Mouse (Mus musculus): ENCODE results near the gene Prom1.

DNA sequence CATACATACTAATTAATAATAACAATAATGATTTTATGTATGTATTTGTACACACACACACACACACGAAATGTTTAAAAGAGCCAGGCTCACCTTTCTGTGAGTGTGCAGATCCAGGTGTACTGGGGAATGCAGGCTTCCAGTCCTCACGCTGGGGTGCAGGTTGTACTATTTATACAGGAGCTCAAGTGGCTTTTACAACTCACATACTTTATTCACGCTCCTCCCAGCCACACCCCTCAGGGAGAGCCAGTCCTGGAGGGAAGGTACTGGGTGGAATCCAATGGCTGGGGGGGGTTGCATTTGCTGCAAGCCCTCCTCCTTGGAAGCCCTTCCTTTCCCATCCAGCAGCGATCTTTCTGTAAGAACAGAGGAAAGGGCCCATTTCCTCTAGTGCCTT, 120.2 kb downstream of the Prom1 start, which contains the start of gene Fgfbp1:
- no peak for TF ChIP-seq MAFK (IDR thresholded peaks at IDR 0.05; ENCODE audit: insufficient read depth, low read depth, low read length)
- no peak for TF ChIP-seq ZNF384 (IDR thresholded peaks at IDR 0.05; ENCODE audit: low read depth, low read length)

Measured in ES-E14 (cell line).